Mouse (Mus musculus): ENCODE measurements around the gene Ctnnbip1. TPM values are rescaled to one million over a fixed set of nuclear protein-coding genes. Genes with fewer than 3 reads are reported as not detected.

The Ctnnbip1 gene
- polyA plus RNA-seq, 1 experiment from 2014 or later = 59.7 TPM

DNA sequence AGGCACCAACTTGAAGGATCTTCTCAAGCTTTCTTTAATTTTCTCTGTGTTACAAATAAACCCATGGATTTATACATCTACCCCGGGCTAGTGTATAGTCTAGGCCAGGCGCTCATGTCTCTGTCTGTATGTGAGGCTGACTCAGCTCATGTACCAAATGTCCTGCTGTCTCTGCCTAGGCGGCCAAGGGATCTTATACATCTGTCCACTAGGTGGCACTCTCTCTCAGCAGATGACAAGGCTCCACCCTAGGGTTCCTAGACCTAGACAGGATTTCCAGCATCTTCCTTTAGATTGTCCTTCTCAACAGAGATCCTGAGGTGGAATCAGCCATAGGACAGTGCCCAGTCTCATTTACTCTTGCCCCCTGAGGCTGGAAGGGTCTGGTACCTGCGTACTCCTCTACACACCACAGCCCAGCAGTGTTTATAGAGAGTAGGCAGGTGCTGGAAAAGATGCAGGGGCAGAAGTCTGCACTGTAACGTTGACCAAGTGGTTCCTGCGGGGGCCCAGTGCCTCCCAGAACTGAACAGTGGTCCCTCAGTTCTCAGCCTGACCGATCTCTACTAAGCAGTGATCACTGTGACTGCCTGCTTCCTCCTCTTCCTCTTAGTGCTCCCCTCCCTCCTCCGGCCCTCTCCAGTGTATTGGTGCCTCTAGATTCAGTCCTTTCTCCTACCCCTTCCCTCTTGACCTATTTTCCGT is 31.3 kb downstream of the Ctnnbip1 start:
- peak; percentile 77 for ATAC-seq (ENCODE audit: low read depth)
- Histone ChIP-seq H3K4me1 (replicated peaks; ENCODE audit: control insufficient read depth, insufficient read depth, low read length) (no peaks in the 10 kb centered on the region), H3K27me3 (ENCODE audit: control insufficient read depth, insufficient read depth, low read depth, low read length) (no peaks in the 10 kb centered on the region), H3K9ac (ENCODE audit: low read length) (no peak overlapping the region), H3K27ac (ENCODE audit: low read length) (no peak overlapping the region), H3K4me2 (ENCODE audit: low read depth, low read length) (no peak overlapping the region), H3K4me3 (ENCODE audit: low read length) (no peak overlapping the region), H3K36me3 (ENCODE audit: control insufficient read depth, insufficient read depth, low read length) (0 out of 2 replicates have a peak, but pooled peaks cover 10% of the 10 kb centered on the region), H3K9me3 (ENCODE audit: control insufficient read depth, low read length) (no peaks in the 10 kb centered on the region)
- WGBS = 61% methylated on average over 9 of the region's 9 CpGs

DNA sequence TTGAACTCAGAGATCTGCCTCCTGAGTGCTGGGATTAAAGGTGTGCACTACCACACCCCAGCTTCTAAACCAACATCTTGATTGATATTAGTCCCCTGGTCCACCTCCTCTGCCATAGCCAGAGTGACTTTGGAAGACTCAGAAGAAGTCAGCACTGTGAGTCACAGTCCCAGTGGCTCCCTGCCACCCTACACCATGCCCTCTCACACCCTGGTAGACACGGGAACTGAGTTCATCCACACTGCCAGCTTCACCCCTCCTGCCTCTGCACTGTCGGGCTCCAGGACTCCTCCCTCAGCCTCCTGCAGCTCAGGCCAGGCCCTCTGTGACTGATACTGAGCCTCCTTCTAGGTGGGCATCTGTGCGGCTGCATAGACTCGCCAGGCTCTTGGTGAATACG is 32.8 kb downstream of the Ctnnbip1 start:
- no peak for ATAC-seq (ENCODE audit: low read depth)
- H3K9ac ChIP-seq (ENCODE audit: low read length) = no peak overlapping the region
- H3K36me3 ChIP-seq (ENCODE audit: control insufficient read depth, insufficient read depth, low read length) = 0 out of 2 replicates have a peak, but pooled peaks cover 7% of the 10 kb centered on the region
- 71% methylated on average over 5 of the region's 5 CpGs for WGBS
- H3K4me2 ChIP-seq (ENCODE audit: low read depth, low read length) = no peak overlapping the region
- no peaks in the 10 kb centered on the region for H3K4me1 ChIP-seq (replicated peaks; ENCODE audit: control insufficient read depth, insufficient read depth, low read length)
- no peak overlapping the region for H3K27ac ChIP-seq (ENCODE audit: low read length)
- H3K4me3 ChIP-seq (ENCODE audit: low read length) = no peak overlapping the region
- H3K9me3 ChIP-seq (ENCODE audit: control insufficient read depth, low read length) = no peaks in the 10 kb centered on the region
- H3K27me3 ChIP-seq (ENCODE audit: control insufficient read depth, insufficient read depth, low read depth, low read length) = no peaks in the 10 kb centered on the region

DNA sequence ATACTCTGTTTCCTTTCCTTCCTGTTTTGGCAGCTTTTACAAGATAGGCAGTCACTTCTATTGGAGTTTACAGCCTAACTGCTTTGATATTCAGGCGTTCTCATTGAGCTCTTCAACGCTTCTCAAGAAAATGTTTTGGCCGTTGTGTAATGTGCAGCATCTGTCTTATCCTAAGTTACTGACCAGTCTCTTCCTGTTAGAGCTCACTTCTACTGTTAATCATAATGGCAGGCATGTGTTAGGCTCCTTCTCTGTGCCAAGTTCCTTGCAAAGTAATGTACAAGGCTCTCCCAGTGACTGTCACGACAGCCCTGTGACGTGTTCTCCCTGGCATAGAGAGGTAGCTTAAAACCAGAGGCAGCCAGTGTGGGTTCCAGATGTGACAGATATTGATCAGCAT is 33.7 kb downstream of the Ctnnbip1 start:
- no peak overlapping the region for H3K9ac ChIP-seq (ENCODE audit: low read length)
- ATAC-seq (ENCODE audit: low read depth) = peak; percentile 39; the same call in 1 of the 2 replicates
- H3K4me1 ChIP-seq (replicated peaks; ENCODE audit: control insufficient read depth, insufficient read depth, low read length) = no peaks in the 10 kb centered on the region
- no peaks in the 10 kb centered on the region for H3K9me3 ChIP-seq (ENCODE audit: control insufficient read depth, low read length)
- no peak overlapping the region for H3K27ac ChIP-seq (ENCODE audit: low read length)
- H3K27me3 ChIP-seq (ENCODE audit: control insufficient read depth, insufficient read depth, low read depth, low read length) = no peaks in the 10 kb centered on the region
- no peaks in the 10 kb centered on the region for H3K36me3 ChIP-seq (ENCODE audit: control insufficient read depth, insufficient read depth, low read length)
- H3K4me3 ChIP-seq (ENCODE audit: low read length) = no peak overlapping the region
- no peak overlapping the region for H3K4me2 ChIP-seq (ENCODE audit: low read depth, low read length)
- WGBS = 50% methylated on average over 5 of the region's 5 CpGs

DNA sequence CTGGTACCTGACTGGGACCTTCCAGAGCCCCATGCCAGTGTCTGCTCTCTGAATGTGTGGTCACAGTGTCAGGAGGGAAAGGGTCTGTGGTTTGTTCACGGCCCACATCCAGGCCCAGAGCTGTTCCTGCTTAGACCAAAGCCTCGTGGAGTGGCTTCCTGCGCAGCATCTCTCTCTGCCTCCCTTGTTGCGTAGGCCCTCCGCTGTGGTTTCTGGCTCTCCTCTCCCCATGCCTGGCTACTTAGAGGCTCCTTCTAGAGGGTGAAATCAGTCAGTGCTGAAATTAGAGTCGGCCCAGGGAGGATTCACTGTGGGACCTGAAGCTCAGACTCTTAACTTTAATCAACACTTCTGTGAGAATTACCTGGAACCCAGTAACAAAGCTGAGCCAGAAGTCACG is 35.8 kb downstream of the Ctnnbip1 start:
- Histone ChIP-seq H3K4me3 (ENCODE audit: low read length) (no peak overlapping the region), H3K27me3 (ENCODE audit: control insufficient read depth, insufficient read depth, low read depth, low read length) (no peaks in the 10 kb centered on the region), H3K9ac (ENCODE audit: low read length) (no peak overlapping the region), H3K36me3 (ENCODE audit: control insufficient read depth, insufficient read depth, low read length) (no peaks in the 10 kb centered on the region), H3K4me1 (replicated peaks; ENCODE audit: control insufficient read depth, insufficient read depth, low read length) (peaks cover 6% of the 10 kb centered on the region), H3K27ac (ENCODE audit: low read length) (no peak overlapping the region), H3K4me2 (ENCODE audit: low read depth, low read length) (no peak overlapping the region), H3K9me3 (ENCODE audit: control insufficient read depth, low read length) (no peaks in the 10 kb centered on the region)
- no peak for ATAC-seq (ENCODE audit: low read depth)
- WGBS = 69% methylated on average over 7 of the region's 7 CpGs

DNA sequence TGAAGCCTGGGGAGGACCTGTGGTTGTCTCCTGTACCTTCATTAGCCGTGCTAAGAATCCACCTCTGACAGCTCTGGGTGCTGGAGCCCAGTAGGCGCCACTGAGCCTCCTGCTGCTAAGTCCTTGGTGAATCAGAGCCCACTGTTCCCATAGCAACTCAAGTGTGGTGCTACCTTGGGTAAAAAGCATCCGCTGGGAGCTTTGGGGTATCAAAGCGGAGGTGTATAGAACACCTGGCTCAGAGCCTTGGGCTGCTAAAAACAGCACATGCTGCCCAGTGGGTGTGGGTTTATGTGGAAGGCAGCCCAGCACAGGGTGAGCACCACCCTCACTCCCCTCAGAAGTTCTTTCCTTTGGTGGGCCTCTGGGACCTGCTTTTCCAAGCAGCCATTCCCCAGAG is 38.1 kb downstream of the Ctnnbip1 start:
- Histone ChIP-seq H3K4me3 (ENCODE audit: low read length) (no peak overlapping the region), H3K4me2 (ENCODE audit: low read depth, low read length) (no peak overlapping the region), H3K4me1 (replicated peaks; ENCODE audit: control insufficient read depth, insufficient read depth, low read length) (peaks cover 6% of the 10 kb centered on the region), H3K27me3 (ENCODE audit: control insufficient read depth, insufficient read depth, low read depth, low read length) (no peaks in the 10 kb centered on the region), H3K9me3 (ENCODE audit: control insufficient read depth, low read length) (0 out of 2 replicates have a peak, but pooled peaks cover 2% of the 10 kb centered on the region), H3K9ac (ENCODE audit: low read length) (no peak overlapping the region), H3K27ac (ENCODE audit: low read length) (no peak overlapping the region), H3K36me3 (ENCODE audit: control insufficient read depth, insufficient read depth, low read length) (no peaks in the 10 kb centered on the region)
- WGBS = 80% methylated on average over 4 of the region's 4 CpGs
- no peak for ATAC-seq (ENCODE audit: low read depth)

DNA sequence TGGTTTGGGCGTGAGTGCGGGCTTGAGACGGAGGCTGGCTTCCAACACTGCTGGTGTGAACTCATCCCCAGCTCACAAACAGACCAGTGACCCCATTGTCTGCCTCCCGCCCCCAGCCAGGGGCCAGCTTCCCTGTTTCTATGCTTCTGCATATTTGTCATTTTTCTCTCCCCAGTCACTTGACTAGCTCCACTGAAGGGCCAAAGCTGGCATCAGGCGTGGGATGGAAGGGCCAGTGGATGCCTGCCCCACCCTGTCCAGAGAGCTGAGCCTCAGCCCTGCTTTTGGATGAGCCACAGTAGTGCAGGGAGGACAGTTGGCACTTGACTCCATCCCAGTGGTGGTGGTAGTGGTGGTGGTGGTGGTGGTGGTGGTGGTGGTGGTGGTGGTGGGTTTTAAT is 39.9 kb downstream of the Ctnnbip1 start:
- ATAC-seq (ENCODE audit: low read depth) = no peak; the same call in 1 of the 2 replicates
- H3K27me3 ChIP-seq (ENCODE audit: control insufficient read depth, insufficient read depth, low read depth, low read length) = no peaks in the 10 kb centered on the region
- H3K4me3 ChIP-seq (ENCODE audit: low read length) = no peak overlapping the region
- no peak overlapping the region for H3K27ac ChIP-seq (ENCODE audit: low read length)
- H3K4me2 ChIP-seq (ENCODE audit: low read depth, low read length) = no peak overlapping the region
- 0 out of 2 replicates have a peak, but pooled peaks cover 2% of the 10 kb centered on the region for H3K9me3 ChIP-seq (ENCODE audit: control insufficient read depth, low read length)
- 78% methylated on average over 5 of the region's 5 CpGs for WGBS
- H3K36me3 ChIP-seq (ENCODE audit: control insufficient read depth, insufficient read depth, low read length) = no peaks in the 10 kb centered on the region
- peaks cover 17% of the 10 kb centered on the region for H3K4me1 ChIP-seq (replicated peaks; ENCODE audit: control insufficient read depth, insufficient read depth, low read length)
- H3K9ac ChIP-seq (ENCODE audit: low read length) = no peak overlapping the region

DNA sequence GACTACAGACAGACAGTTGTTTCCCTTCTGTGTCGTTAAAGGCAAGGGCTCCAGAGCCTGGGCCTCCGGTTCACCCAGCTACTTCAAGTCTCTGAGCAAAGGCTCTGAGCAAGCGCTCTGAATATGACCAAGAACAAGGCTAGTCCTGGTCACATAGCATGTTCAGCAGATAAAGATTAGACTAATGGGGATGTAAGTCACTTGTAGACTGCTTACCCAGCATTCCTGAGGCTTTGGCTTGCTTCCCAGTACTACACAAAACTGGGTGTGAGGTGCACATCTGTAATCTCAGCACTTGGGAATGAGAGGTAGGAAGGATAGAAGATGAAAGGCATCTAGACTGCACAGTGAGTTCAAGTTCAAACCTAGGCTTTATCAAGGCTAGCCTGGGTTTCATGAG is 40.4 kb downstream of the Ctnnbip1 start:
- Histone ChIP-seq H3K9ac (ENCODE audit: low read length) (no peak overlapping the region), H3K27me3 (ENCODE audit: control insufficient read depth, insufficient read depth, low read depth, low read length) (no peaks in the 10 kb centered on the region), H3K4me1 (replicated peaks; ENCODE audit: control insufficient read depth, insufficient read depth, low read length) (peaks cover 22% of the 10 kb centered on the region), H3K27ac (ENCODE audit: low read length) (no peak overlapping the region), H3K36me3 (ENCODE audit: control insufficient read depth, insufficient read depth, low read length) (no peaks in the 10 kb centered on the region), H3K9me3 (ENCODE audit: control insufficient read depth, low read length) (0 out of 2 replicates have a peak, but pooled peaks cover 2% of the 10 kb centered on the region), H3K4me2 (ENCODE audit: low read depth, low read length) (no peak overlapping the region), H3K4me3 (ENCODE audit: low read length) (no peak overlapping the region)
- ATAC-seq (ENCODE audit: low read depth) = 0 out of 2 replicates have a peak, but pooled peaks have one; percentile 13
- WGBS = 48% methylated on average over 3 of the region's 3 CpGs

DNA sequence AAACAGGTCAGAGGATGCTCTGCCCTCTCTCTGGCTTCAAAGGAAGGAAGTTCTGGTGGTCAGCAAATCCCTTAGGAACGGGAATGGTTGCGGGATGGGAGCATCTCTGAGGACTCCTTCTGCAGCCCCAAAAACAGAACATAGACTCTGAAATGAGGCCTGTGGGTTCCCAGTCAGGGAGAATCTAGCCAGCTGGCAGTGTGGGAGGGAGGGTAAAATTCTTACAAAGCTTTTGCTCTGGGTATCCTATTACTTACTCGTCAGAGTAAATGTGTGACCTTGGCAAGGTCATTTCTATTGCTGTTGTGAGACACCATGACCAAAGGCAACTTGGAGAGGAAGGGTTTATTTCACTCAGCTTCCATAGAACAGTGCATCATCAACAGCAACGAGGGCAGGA is 43.4 kb downstream of the Ctnnbip1 start:
- 84% methylated on average over 4 of the region's 4 CpGs for WGBS
- peaks cover 39% of the 10 kb centered on the region for H3K4me1 ChIP-seq (replicated peaks; ENCODE audit: control insufficient read depth, insufficient read depth, low read length)
- H3K27ac ChIP-seq (ENCODE audit: low read length) = no peak overlapping the region

DNA sequence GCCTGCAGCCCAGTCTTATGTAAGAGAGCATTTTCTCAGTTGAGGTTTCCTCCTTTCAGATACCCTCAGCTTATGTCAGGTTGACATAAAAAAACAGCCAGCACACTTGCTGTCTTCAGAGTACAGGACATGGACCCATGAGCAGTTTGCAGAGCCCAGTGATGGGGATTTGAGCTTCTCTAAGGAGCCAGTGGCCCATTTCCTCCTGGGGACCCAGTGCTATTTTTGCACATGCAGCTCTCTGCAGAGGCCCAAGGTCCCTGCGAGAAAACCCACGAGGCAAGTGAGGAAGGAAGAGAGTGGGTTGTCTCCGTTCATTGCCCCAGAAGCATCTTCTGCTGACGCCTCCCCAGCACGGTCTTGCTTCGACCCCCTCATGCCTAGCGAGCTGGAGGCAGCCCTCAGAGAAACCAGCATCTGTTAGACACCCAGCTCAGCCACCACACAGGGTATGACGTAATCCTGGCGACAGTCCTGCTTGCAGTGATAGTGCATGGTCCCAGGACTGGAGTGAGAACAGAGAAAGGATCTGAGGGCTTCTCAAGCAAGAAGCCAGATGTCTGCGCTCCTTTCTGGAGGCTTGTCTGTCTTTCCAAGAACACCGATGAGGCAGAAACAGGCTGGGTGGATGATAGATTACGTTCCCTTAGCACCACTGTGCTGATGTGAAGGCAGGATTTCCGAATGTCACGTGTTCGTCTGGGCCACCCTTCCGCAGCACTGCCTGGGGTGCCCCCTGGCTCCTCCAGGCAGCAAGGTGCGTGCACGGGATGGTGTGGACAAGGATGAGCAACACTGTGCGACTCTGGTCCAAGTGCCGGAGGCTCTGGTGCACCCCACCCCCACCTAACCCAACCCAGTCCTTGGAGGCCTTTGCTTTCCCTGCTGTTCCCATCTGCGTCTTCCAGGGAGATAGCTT is 44.2 kb downstream of the Ctnnbip1 start:
- ATAC-seq (ENCODE audit: low read depth) = peak; percentile 60
- Histone ChIP-seq H3K36me3 (ENCODE audit: control insufficient read depth, insufficient read depth, low read length) (no peaks in the 10 kb centered on the region), H3K27ac (ENCODE audit: low read length) (peak overlapping the region; percentile 56; the same call in 1 of the 2 replicates), H3K4me2 (ENCODE audit: low read depth, low read length) (peak overlapping the region; percentile 34), H3K9me3 (ENCODE audit: control insufficient read depth, low read length) (0 out of 2 replicates have a peak, but pooled peaks cover 2% of the 10 kb centered on the region), H3K9ac (ENCODE audit: low read length) (peak overlapping the region; percentile 3), H3K27me3 (ENCODE audit: control insufficient read depth, insufficient read depth, low read depth, low read length) (no peaks in the 10 kb centered on the region), H3K4me1 (replicated peaks; ENCODE audit: control insufficient read depth, insufficient read depth, low read length) (peaks cover 39% of the 10 kb centered on the region), H3K4me3 (ENCODE audit: low read length) (no peak overlapping the region)
- 36% methylated on average over 21 of the region's 21 CpGs for WGBS

More for the DNA sequence above, 43.4 kb downstream of the Ctnnbip1 start:
- Histone ChIP-seq H3K9me3 (ENCODE audit: control insufficient read depth, low read length) (0 out of 2 replicates have a peak, but pooled peaks cover 2% of the 10 kb centered on the region), H3K4me2 (ENCODE audit: low read depth, low read length) (no peak overlapping the region), H3K27me3 (ENCODE audit: control insufficient read depth, insufficient read depth, low read depth, low read length) (no peaks in the 10 kb centered on the region), H3K36me3 (ENCODE audit: control insufficient read depth, insufficient read depth, low read length) (no peaks in the 10 kb centered on the region), H3K4me3 (ENCODE audit: low read length) (no peak overlapping the region), H3K9ac (ENCODE audit: low read length) (no peak overlapping the region)
- ATAC-seq (ENCODE audit: low read depth) = no peak
